Mouse (Mus musculus) central nervous system, embryonic 14 days (tissue): Measurements from ENCODE around the gene Tcte3. TPM values are rescaled to one million over a fixed set of nuclear protein-coding genes. Genes with fewer than 3 reads are reported as not detected.

ENCODE experiments used
- polyA plus RNA-seq: library from polyadenylated mRNA; depleted of rRNA; stranded (reverse); fragments of >200 nt; gene quantifications from 2 replicates; pipeline ENCODE4 v1.2.3, GENCODE M21; 2012; rRNA removed

Gene Tcte3
- 0.23 TPM in 1 of 2 replicates, not detected in the other for polyA plus RNA-seq

DNA sequence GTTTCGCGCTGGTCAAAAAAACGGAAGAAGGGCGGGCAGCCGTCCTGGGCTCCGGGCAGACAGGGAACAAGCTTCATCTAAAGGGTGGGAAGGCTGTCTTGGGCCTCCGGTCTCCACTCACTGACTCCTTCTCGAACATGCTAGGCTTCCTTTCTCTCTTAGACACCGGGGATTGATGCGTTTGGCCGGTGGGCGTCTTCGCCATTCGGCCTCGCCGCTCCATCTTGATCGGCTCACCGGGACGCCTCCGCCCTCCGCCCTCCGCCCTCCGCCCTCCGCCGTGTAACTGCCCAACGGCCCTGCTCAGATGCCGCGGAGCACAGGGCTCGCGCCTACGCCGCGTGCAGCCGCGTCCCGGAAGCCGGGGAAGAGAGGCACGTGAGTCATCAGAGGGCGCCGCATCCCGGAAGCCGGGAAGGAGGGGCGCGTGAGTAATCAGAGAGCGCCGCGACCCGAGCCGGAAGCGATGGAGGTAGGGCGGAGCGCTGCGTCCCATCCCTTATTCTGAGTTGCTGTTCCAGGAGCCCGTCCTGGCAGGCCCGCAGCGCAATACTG, at the start of gene Tcte3, which contains the start of the genes Ermard and Gm3448:
TSS of gene Tcte3 (minus strand) at position 314 of the 555 bp plus-strand sequence.
TSS of gene Ermard (plus strand) at position 34 of the 555 bp plus-strand sequence.
TSS of gene Gm3448 (minus strand) at position 363 of the 555 bp plus-strand sequence.

GRCm38 (mm10) chr17:15009706-15010413, 31.4 kb downstream of the Tcte3 start, which contains the start of gene Gm3435:
Gene Gm3435, plus strand, starts transcription at chr17:15010176.

GRCm38 (mm10) chr17:14978362-14979038, 62.8 kb downstream of the Tcte3 start, which contains the start of the genes 9030025P20Rik and Gm3417:
Gene 9030025P20Rik, plus strand, starts transcription at chr17:14978468.
Gene Gm3417, minus strand, starts transcription at chr17:14978790.

Other genes with a start within 250 kb of the Tcte3 start
- gene Wdr27, start 98.3 kb downstream of the Tcte3 start, polyA plus RNA-seq, result 3.3 and 5.9 TPM in 2 replicates
- gene 1600012H06Rik, start 98.3 kb downstream of the Tcte3 start, polyA plus RNA-seq, result 21.5 and 23.2 TPM in 2 replicates
- 75.5 and 78.7 TPM in 2 replicates for gene Phf10, start 80.2 kb downstream of the Tcte3 start, polyA plus RNA-seq
- gene 9030025P20Rik, start 63.0 kb downstream of the Tcte3 start, polyA plus RNA-seq, result 20.8 TPM in 2 replicates
- 0.20 and 0.35 TPM in 2 replicates for gene Gm3417, start 62.7 kb downstream of the Tcte3 start, polyA plus RNA-seq
- 7.7 and 8.2 TPM in 2 replicates for gene Gm3435, start 31.3 kb downstream of the Tcte3 start, polyA plus RNA-seq
- 97.0 and 100 TPM in 2 replicates for gene Ermard, start 280 bp downstream of the Tcte3 start, polyA plus RNA-seq
- 4.3 and 5.3 TPM in 2 replicates for gene Gm3448, start within 50 bp of the Tcte3 start, polyA plus RNA-seq